Mouse (Mus musculus): ENCODE data around the gene Abca6. TPM values are rescaled to one million over a fixed set of nuclear protein-coding genes. Genes with fewer than 3 reads are reported as not detected.

Gene Abca6
- total and polyA plus RNA-seq, 3 experiments, result 0.25 to 0.81 (median 0.68) TPM

DNA sequence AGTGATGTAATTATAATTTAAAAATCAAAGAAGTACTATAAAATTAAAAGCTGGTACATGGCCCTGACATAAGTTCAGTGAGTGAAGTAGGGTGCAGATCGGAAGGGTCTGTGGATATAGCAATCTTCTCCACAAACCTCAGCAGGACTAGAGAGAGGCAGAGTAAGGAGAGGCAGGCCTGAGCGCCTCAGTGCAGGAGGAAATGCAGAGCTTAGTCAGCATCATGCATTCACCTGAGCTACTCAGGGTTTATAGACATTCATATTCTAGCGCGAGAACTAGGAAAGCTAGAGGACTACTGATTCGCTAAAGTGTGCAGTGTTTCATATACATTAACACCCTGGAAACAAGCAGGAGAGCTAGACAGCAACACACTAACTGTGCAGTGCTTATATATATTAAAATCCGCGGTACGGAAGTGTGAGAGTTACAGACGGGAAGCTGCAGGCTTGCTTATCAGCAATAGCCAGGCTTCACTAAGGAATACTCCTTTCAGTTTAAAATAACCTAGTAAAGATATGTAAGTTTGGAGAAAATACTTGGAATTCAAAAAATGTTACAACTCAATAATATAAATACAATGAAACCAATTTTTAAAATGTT, 32.7 kb upstream of the Abca6 start:
- in situ Hi-C loops (cut with MboI; ENCODE audit: low pct_ligation_motif_present, low pct_unique_long_range_greater_than_20kb, low sequenced_read_pairs), result no loop called here
- no peak for DNase-seq (ENCODE audit: extremely low read depth)
- H3K9me3 ChIP-seq (replicated peaks; ENCODE audit: low read length), result no peaks in the 10 kb centered on the region
- no peak for TF ChIP-seq BHLHE40 (IDR thresholded peaks at IDR 0.05; ENCODE audit: low read depth, low read length)
- TF ChIP-seq MAX (IDR thresholded peaks at IDR 0.05; ENCODE audit: low read length), result no peak
- TF ChIP-seq EP300 (IDR thresholded peaks at IDR 0.05; ENCODE audit: low read length), result no peak
- TF ChIP-seq NRF1 (IDR thresholded peaks at IDR 0.05; ENCODE audit: low read depth, low read length), result no peak
- no peak for TF ChIP-seq ETS1 (conservative IDR thresholded peaks at IDR 0.05; ENCODE audit: low read depth, low read length)
- TF ChIP-seq TBP (conservative IDR thresholded peaks at IDR 0.05; ENCODE audit: low read depth, low read length), result no peak
- TF ChIP-seq MXI1 (IDR thresholded peaks at IDR 0.05; ENCODE audit: low read depth, low read length), result no peak
- TF ChIP-seq MEF2A (IDR thresholded peaks at IDR 0.05; ENCODE audit: borderline replicate concordance, low read depth, low read length), result no peak
- TF ChIP-seq POLR2AphosphoS2 (IDR thresholded peaks at IDR 0.05; ENCODE audit: low read depth, low read length), result no peak
- TF ChIP-seq CHD2 (IDR thresholded peaks at IDR 0.05; ENCODE audit: low read length), result no peak
- TF ChIP-seq RAD21 (IDR thresholded peaks at IDR 0.05; ENCODE audit: low read depth, low read length), result no peak
- no peak for TF ChIP-seq MAFK (IDR thresholded peaks at IDR 0.05; ENCODE audit: insufficient replicate concordance, low read length)
- no peak for TF ChIP-seq ZMIZ1 (IDR thresholded peaks at IDR 0.05; ENCODE audit: low read depth, low read length)
- TF ChIP-seq KAT2A (IDR thresholded peaks at IDR 0.05; ENCODE audit: insufficient replicate concordance, low read length), result no peak
- no peak for TF ChIP-seq JUND (conservative IDR thresholded peaks at IDR 0.05; ENCODE audit: low read depth, low read length)
- TF ChIP-seq POLR2A (IDR thresholded peaks at IDR 0.05; ENCODE audit: low read depth, low read length), result no peak
- TF ChIP-seq HCFC1 (IDR thresholded peaks at IDR 0.05; ENCODE audit: low read depth, low read length), result no peak
- H3K27ac ChIP-seq (ENCODE audit: insufficient read depth, low read depth), result no peak overlapping the region
- no peak overlapping the region for H3K9ac ChIP-seq (ENCODE audit: insufficient read depth, low read depth)
- dilution Hi-C loops (cut with MboI; ENCODE audit: extremely low pct_ligation_motif_present, extremely low pct_unique_long_range_greater_than_20kb, low sequenced_read_pairs), result no loop called here
- peaks cover 0 to 9% of the 10 kb centered on the region in 2 experiments for H3K36me3 ChIP-seq (replicated peaks in 1 of 2; ENCODE audit: control insufficient read depth in 1 of 2, insufficient read depth in 1 of 2, low read length in 1 of 2)
- no peaks in the 10 kb centered on the region for H3K4me1 ChIP-seq (ENCODE audit: control insufficient read depth in 1 of 2, insufficient read depth in 2 of 2)
- H3K4me3 ChIP-seq (replicated peaks in 1 of 3; ENCODE audit: low read depth in 2 of 3, low read length in 2 of 3, poor library complexity in 1 of 3), result no peak overlapping the region
- no peaks in the 10 kb centered on the region for H3K27me3 ChIP-seq (replicated peaks)
- no peak overlapping the region for H3K4me2 ChIP-seq (ENCODE audit: insufficient read depth, low read depth, poor library complexity, severe bottlenecking)
- H3K79me2 ChIP-seq (replicated peaks; ENCODE audit: control insufficient read depth, extremely low read depth, insufficient read depth, poor library complexity, severe bottlenecking), result no peaks in the 10 kb centered on the region; the same call in 1 of the 2 replicates

DNA sequence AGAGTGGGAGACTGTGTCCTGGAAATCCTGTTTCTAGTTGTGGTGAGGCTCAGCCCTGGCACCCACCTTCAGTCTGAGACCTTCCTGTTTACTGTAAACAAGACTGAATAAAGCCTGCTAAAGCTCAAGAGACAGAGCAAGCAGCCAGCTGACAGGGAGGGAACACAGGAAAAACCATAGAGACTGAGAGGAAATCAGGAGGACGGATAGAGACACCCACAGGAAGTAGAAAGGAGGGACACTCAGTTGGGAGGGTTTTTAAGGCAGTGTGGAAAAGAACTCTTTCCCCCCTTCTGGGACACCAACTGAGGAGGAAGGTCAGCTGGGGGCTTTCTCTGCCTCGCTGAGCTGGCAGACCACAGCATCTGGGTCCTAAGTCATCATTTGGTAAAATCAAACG, 23.2 kb upstream of the Abca6 start:
- no peak overlapping the region for H3K27ac ChIP-seq (ENCODE audit: insufficient read depth, low read depth)
- in situ Hi-C loops (cut with MboI; ENCODE audit: low pct_ligation_motif_present, low pct_unique_long_range_greater_than_20kb, low sequenced_read_pairs) (loop anchor here (25.0 kb wide), 1 partner anchor 587 kb away; no protein-coding TSS in a partner anchor), dilution Hi-C loops (cut with MboI; ENCODE audit: extremely low pct_ligation_motif_present, extremely low pct_unique_long_range_greater_than_20kb, low sequenced_read_pairs) (no loop called here)
- H3K27me3 ChIP-seq (replicated peaks), result no peaks in the 10 kb centered on the region
- no peak overlapping the region for H3K4me3 ChIP-seq (replicated peaks in 1 of 3; ENCODE audit: low read depth in 2 of 3, low read length in 2 of 3, poor library complexity in 1 of 3)
- DNase-seq (ENCODE audit: extremely low read depth), result no peak
- H3K4me1 ChIP-seq (ENCODE audit: control insufficient read depth in 1 of 2, insufficient read depth in 2 of 2), result peaks cover 0 to 5% of the 10 kb centered on the region in 2 experiments; a peak in 2 of 4 replicates
- H3K79me2 ChIP-seq (replicated peaks; ENCODE audit: control insufficient read depth, extremely low read depth, insufficient read depth, poor library complexity, severe bottlenecking), result no peaks in the 10 kb centered on the region
- TF ChIP-seq TBP (conservative IDR thresholded peaks at IDR 0.05; ENCODE audit: low read depth, low read length) (no peak), MAFK (IDR thresholded peaks at IDR 0.05; ENCODE audit: insufficient replicate concordance, low read length) (no peak), JUND (conservative IDR thresholded peaks at IDR 0.05; ENCODE audit: low read depth, low read length) (no peak), JUN (IDR thresholded peaks at IDR 0.05; ENCODE audit: insufficient read depth, low read depth, low read length) (no peak), RCOR1 (conservative IDR thresholded peaks at IDR 0.05; ENCODE audit: low read depth, low read length) (no peak), RAD21 (IDR thresholded peaks at IDR 0.05; ENCODE audit: low read depth, low read length) (no peak), UBTF (IDR thresholded peaks at IDR 0.05; ENCODE audit: low read depth, low read length) (no peak), E2F4 (IDR thresholded peaks at IDR 0.05; ENCODE audit: insufficient replicate concordance, low read depth, low read length) (no peak), MAZ (IDR thresholded peaks at IDR 0.05; ENCODE audit: low read depth, low read length) (no peak), MXI1 (IDR thresholded peaks at IDR 0.05; ENCODE audit: low read depth, low read length) (no peak), ZNF384 (IDR thresholded peaks at IDR 0.05; ENCODE audit: low read depth, low read length) (no peak), ZMIZ1 (IDR thresholded peaks at IDR 0.05; ENCODE audit: low read depth, low read length) (no peak)
- no peak overlapping the region for H3K9ac ChIP-seq (ENCODE audit: insufficient read depth, low read depth)
- H3K36me3 ChIP-seq (replicated peaks in 1 of 2; ENCODE audit: control insufficient read depth in 1 of 2, insufficient read depth in 1 of 2, low read length in 1 of 2), result peaks cover 3 to 14% of the 10 kb centered on the region in 2 experiments
- H3K9me3 ChIP-seq (replicated peaks; ENCODE audit: low read length), result no peaks in the 10 kb centered on the region
- no peak overlapping the region for H3K4me2 ChIP-seq (ENCODE audit: insufficient read depth, low read depth, poor library complexity, severe bottlenecking)
